Mouse (Mus musculus) intestine, embryonic 16.5 days (tissue): ENCODE results near the gene Gm45713. TPM values are rescaled to one million over a fixed set of nuclear protein-coding genes. Genes with fewer than 3 reads are reported as not detected.

Experiments
- ATAC-seq: fragments of 200-750 bp; cut with Nextera tagmentation; 2 replicates; pipeline ENCODE4 v1.8.0; 2017; ENCODE audit warnings: moderate TSS enrichment, moderate library complexity
- H3K27ac ChIP-seq: fragments of 300-500 bp; sonication (generic); 2 replicates; pipeline ENCODE4 v1.5.1; 2014; ENCODE audit warnings: mild to moderate bottlenecking, low read length
- H3K27me3 ChIP-seq: fragments of 300-500 bp; sonication (generic); replicated peaks from 2 replicates; pipeline ENCODE4 v1.6.1; 2014; ENCODE audit warnings: low read length, control low read depth, mixed read lengths; ENCODE audit not compliant: control insufficient read depth, insufficient read depth
- H3K36me3 ChIP-seq: fragments of 300-500 bp; sonication (generic); 2 replicates; pipeline ENCODE4 v1.6.1; 2014; ENCODE audit warnings: low read length, control low read depth; ENCODE audit not compliant: control insufficient read depth, insufficient read depth
- H3K4me1 ChIP-seq: fragments of 300-500 bp; sonication (generic); 2 replicates; pipeline ENCODE4 v1.6.1; 2014; ENCODE audit warnings: low read length, control low read depth, mixed read lengths; ENCODE audit not compliant: control insufficient read depth, insufficient read depth
- H3K4me2 ChIP-seq: fragments of 300-500 bp; sonication (generic); 2 replicates; pipeline ENCODE4 v1.6.1; 2014; ENCODE audit warnings: low read depth, low read length, control low read depth
- H3K4me3 ChIP-seq: fragments of 300-500 bp; sonication (generic); 2 replicates; pipeline ENCODE4 v1.5.1; 2014; ENCODE audit warnings: mild to moderate bottlenecking, low read length
- H3K9ac ChIP-seq: fragments of 300-500 bp; sonication (generic); 2 replicates; pipeline ENCODE4 v1.6.1; 2014; ENCODE audit warnings: low read depth, low read length
- H3K9me3 ChIP-seq: fragments of 300-500 bp; sonication (generic); 2 replicates; pipeline ENCODE4 v1.6.1; 2016; ENCODE audit warnings: low read length, control low read depth; ENCODE audit not compliant: control insufficient read depth
- WGBS: fragments of 180-500 bp; shearing (Covaris S2); extraction: QIAGEN DNeasy Blood & Tissue Kit; methylation state at CpG from one replicate; pipeline ENCODE4 v1.1.7; 2014; 5-methylcytosine and 5-hydroxymethylcytosine counted together
- polyA plus RNA-seq: library from polyadenylated mRNA; unstranded; fragments of >200 nt; fragmentation: Nextera tagmentation; extraction: Ambion mirVana; gene quantifications from 2 replicates; pipeline ENCODE4 v1.2.1, GENCODE M21; 2015

Gm45713 gene
- 0.20 TPM in 1 of 2 replicates, not detected in the other for polyA plus RNA-seq

- H3K9me3 ChIP-seq: peaks cover 3% of the 10 kb centered on the region; the same call in 1 of the 2 replicates
- 2% methylated on average over 29 of the region's 29 CpGs for WGBS
- ATAC-seq: peak; percentile 88
- H3K36me3 ChIP-seq: no peaks in the 10 kb centered on the region
- H3K4me3 ChIP-seq: peak within 1 kb of the TSS; percentile 74
- no peak within 1 kb of the TSS for H3K27ac ChIP-seq
- H3K4me2 ChIP-seq: peak within 1 kb of the TSS; percentile 79
- H3K4me1 ChIP-seq: peaks cover 3% of the 10 kb centered on the region; the same call in 1 of the 2 replicates
- H3K9ac ChIP-seq: peak within 1 kb of the TSS; percentile 81
- no peaks in the 10 kb centered on the region for H3K27me3 ChIP-seq
Observed at GRCm38 (mm10) chr7:45135993-45136567, at the start of gene Gm45713, which contains the start of gene Flt3l. TSS of gene Gm45713 (minus strand) at chr7:45136231. TSS of gene Flt3l (minus strand) at chr7:45136432.

- no peaks in the 10 kb centered on the region for H3K9me3 ChIP-seq
- no peak for ATAC-seq
- WGBS: 65% methylated on average over 7 of the region's 7 CpGs
- no peak overlapping the region for H3K9ac ChIP-seq
- H3K27me3 ChIP-seq: peaks cover 63% of the 10 kb centered on the region
- no peaks in the 10 kb centered on the region for H3K36me3 ChIP-seq
- H3K4me3 ChIP-seq: no peak overlapping the region
- no peak overlapping the region for H3K27ac ChIP-seq
- H3K4me2 ChIP-seq: no peak overlapping the region
- no peaks in the 10 kb centered on the region for H3K4me1 ChIP-seq
Observed at GRCm38 (mm10) chr7:45183672-45184071, 47.6 kb upstream of the Gm45713 start.

- Histone ChIP-seq H3K27me3 (peaks cover 74% of the 10 kb centered on the region), H3K4me1 (no peaks in the 10 kb centered on the region), H3K9ac (peak overlapping the region; percentile 15; the same call in 1 of the 2 replicates), H3K27ac (no peak overlapping the region), H3K4me3 (peak overlapping the region; percentile 39), H3K4me2 (peak overlapping the region; percentile 66), H3K9me3 (no peaks in the 10 kb centered on the region), H3K36me3 (no peaks in the 10 kb centered on the region)
- 17% methylated on average over 11 of the region's 11 CpGs for WGBS
- peak; percentile 40 for ATAC-seq
Observed at GRCm38 (mm10) chr7:45182606-45183005, 46.6 kb upstream of the Gm45713 start.

DNA sequence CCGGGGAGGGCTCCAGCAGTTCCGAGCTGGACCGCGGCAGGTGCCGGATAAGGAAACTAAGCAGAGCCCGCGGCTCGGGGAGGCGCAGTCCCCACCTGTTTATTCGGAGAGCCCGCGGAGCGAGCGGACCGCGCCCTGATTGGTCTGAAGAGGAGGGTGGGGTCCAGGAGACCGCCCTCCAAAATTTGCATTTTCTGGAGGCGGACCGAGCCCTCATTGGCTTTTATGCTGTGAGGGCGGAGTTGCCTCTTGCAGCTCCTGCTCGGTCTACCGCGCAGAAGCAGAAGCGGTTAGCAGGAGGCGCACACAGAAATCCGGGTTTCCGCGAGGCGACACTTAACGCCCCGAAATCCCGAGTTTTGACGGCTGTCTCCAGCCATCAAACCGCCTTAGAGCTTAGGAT lies 46.2 kb upstream of the Gm45713 start:
- peak; percentile 97 for ATAC-seq
- under 1% methylated on average over 34 of the region's 34 CpGs for WGBS
- H3K36me3 ChIP-seq: no peaks in the 10 kb centered on the region
- H3K9ac ChIP-seq: peak overlapping the region; percentile 15; the same call in 1 of the 2 replicates
- peak overlapping the region; percentile 66 for H3K4me2 ChIP-seq
- H3K4me3 ChIP-seq: peak overlapping the region; percentile 39
- no peaks in the 10 kb centered on the region for H3K4me1 ChIP-seq
- no peaks in the 10 kb centered on the region for H3K9me3 ChIP-seq
- H3K27me3 ChIP-seq: peaks cover 78% of the 10 kb centered on the region
- H3K27ac ChIP-seq: no peak overlapping the region

DNA sequence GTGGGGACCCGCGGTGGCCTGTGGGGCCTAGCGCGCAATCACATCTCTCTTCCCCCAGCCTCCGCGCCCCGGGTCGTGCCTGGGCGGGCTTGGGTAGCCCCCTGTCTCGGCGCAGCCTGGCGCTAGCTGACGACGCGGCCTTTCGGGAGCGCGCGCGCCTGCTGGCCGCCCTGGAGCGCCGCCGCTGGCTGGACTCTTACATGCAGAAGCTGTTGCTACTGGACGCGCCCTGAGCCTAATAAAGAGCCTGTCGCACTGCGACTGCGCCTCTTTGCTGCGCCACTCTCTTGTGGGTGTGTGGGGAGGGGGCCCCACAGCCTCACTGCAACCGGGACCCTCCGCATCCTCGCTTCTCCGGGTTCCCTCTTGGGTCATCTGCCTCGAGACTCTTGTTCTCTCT lies 45.5 kb upstream of the Gm45713 start:
- peaks cover 84% of the 10 kb centered on the region for H3K27me3 ChIP-seq
- ATAC-seq: peak; percentile 14; the same call in 1 of the 2 replicates
- 4% methylated on average over 35 of the region's 35 CpGs for WGBS
- H3K9ac ChIP-seq: no peak overlapping the region
- H3K9me3 ChIP-seq: no peaks in the 10 kb centered on the region
- no peaks in the 10 kb centered on the region for H3K4me1 ChIP-seq
- H3K36me3 ChIP-seq: no peaks in the 10 kb centered on the region
- peak overlapping the region; percentile 19 for H3K4me3 ChIP-seq
- H3K4me2 ChIP-seq: peak overlapping the region; percentile 66
- H3K27ac ChIP-seq: no peak overlapping the region

DNA sequence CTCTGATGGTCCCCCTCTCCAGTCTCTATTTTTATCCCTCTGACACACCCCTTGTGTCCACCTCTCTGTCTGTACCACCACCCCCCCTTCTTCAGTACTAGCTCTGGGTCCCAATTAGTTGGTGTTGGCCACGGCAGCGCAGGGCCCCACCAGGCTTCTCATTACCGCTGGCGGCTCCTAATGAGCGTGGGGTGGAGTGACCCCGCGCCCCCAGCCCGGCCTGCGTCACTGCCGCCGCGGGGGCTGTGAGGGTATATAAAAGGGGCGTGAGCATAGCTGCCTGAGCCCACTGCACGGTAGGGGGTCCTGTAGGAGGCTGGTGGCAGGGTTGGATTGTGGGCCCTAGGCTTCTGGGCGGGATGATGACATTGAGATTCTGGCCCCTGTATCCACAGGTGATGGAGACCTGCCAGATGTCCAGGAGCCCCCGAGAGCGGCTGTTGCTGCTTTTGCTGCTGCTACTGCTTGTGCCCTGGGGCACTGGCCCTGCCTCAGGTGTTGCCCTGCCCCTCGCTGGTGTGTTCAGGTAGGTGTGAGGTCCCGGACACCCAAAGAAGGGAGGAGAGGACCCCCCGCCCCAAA lies 45.0 kb upstream of the Gm45713 start, which contains the start of gene Pth2:
Pth2 (plus strand) TSS at position 100 of the 582 bp plus-strand sequence.
- Histone ChIP-seq H3K4me2 (peak within 1 kb of the TSS; percentile 66), H3K27me3 (peaks cover 85% of the 10 kb centered on the region), H3K9me3 (no peaks in the 10 kb centered on the region), H3K36me3 (no peaks in the 10 kb centered on the region), H3K4me3 (peak within 1 kb of the TSS; percentile 19), H3K27ac (no peak within 1 kb of the TSS), H3K9ac (no peak within 1 kb of the TSS), H3K4me1 (0 out of 2 replicates have a peak, but pooled peaks cover 4% of the 10 kb centered on the region)
- 22% methylated on average over 20 of the region's 20 CpGs for WGBS
- ATAC-seq: no peak

DNA sequence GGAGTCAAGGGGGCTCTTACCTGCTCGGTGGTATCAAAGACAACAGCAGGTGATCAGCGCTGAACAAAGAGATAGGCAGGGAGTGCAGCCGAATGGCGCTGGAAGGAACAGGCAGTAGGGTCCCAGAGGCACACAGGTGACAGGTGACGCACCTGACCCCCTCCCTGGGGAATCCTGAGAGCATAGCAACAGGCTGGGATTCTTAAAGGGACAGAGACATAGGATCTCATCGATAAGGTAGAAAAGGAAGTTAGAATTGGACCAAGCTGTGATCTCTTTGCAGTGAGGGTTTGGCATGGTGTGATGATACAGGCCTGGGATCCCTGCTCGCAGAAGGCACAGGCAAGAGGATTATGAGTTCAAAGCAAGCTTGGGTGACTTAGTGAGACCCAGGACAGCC lies 43.4 kb upstream of the Gm45713 start, which contains the start of gene Gfy:
Gfy (minus strand) TSS at position 101 of the 400 bp plus-strand sequence.
- no peaks in the 10 kb centered on the region for H3K9me3 ChIP-seq
- no peak for ATAC-seq
- no peak within 1 kb of the TSS for H3K27ac ChIP-seq
- H3K4me2 ChIP-seq: no peak within 1 kb of the TSS
- H3K4me3 ChIP-seq: no peak within 1 kb of the TSS
- H3K9ac ChIP-seq: no peak within 1 kb of the TSS
- H3K36me3 ChIP-seq: no peaks in the 10 kb centered on the region
- H3K27me3 ChIP-seq: peaks cover 94% of the 10 kb centered on the region
- 0 out of 2 replicates have a peak, but pooled peaks cover 8% of the 10 kb centered on the region for H3K4me1 ChIP-seq
- 25% methylated on average over 7 of the region's 7 CpGs for WGBS

GRCm38 (mm10) chr7:45178550-45178949 lies 42.5 kb upstream of the Gm45713 start:
- no peaks in the 10 kb centered on the region for H3K9me3 ChIP-seq
- no peaks in the 10 kb centered on the region for H3K36me3 ChIP-seq
- H3K27me3 ChIP-seq: peaks cover 91% of the 10 kb centered on the region
- no peak overlapping the region for H3K9ac ChIP-seq
- 0 out of 2 replicates have a peak, but pooled peaks cover 8% of the 10 kb centered on the region for H3K4me1 ChIP-seq
- H3K27ac ChIP-seq: no peak overlapping the region
- H3K4me3 ChIP-seq: no peak overlapping the region
- 24% methylated on average over 7 of the region's 7 CpGs for whole genome bisulfite sequencing
- no peak for ATAC-seq
- H3K4me2 ChIP-seq: no peak overlapping the region

- H3K4me1 ChIP-seq: 0 out of 2 replicates have a peak, but pooled peaks cover 8% of the 10 kb centered on the region
- H3K4me3 ChIP-seq: peak overlapping the region; percentile 1; the same call in 1 of the 2 replicates
- 2% methylated on average over 31 of the region's 31 CpGs for WGBS
- no peaks in the 10 kb centered on the region for H3K9me3 ChIP-seq
- no peak overlapping the region for H3K4me2 ChIP-seq
- H3K36me3 ChIP-seq: no peaks in the 10 kb centered on the region
- no peak overlapping the region for H3K27ac ChIP-seq
- ATAC-seq: no peak
- H3K9ac ChIP-seq: no peak overlapping the region
- H3K27me3 ChIP-seq: peaks cover 73% of the 10 kb centered on the region
Observed at GRCm38 (mm10) chr7:45176356-45176755, 40.3 kb upstream of the Gm45713 start.
